Mouse (Mus musculus) heart, adult 18-20 months (tissue): ENCODE data around the gene Jak3. TPM values are rescaled to one million over a fixed set of nuclear protein-coding genes. Genes with fewer than 3 reads are reported as not detected.

Experiments used
- DNase-seq, 2 experiments: peaks; one replicate each; pipeline ENCODE4 v3.0.0; 2021 to 2022; ENCODE audit warnings: mixed read lengths in 1 of 2
- total RNA-seq, 2 experiments: library from RNA; stranded (reverse); gene quantifications; 2 replicates each; pipeline ENCODE4 v1.2.3; 2021

The Jak3 gene
- total RNA-seq, 2 experiments from 2014 or later, result 7.3 to 8.3 TPM

DNA sequence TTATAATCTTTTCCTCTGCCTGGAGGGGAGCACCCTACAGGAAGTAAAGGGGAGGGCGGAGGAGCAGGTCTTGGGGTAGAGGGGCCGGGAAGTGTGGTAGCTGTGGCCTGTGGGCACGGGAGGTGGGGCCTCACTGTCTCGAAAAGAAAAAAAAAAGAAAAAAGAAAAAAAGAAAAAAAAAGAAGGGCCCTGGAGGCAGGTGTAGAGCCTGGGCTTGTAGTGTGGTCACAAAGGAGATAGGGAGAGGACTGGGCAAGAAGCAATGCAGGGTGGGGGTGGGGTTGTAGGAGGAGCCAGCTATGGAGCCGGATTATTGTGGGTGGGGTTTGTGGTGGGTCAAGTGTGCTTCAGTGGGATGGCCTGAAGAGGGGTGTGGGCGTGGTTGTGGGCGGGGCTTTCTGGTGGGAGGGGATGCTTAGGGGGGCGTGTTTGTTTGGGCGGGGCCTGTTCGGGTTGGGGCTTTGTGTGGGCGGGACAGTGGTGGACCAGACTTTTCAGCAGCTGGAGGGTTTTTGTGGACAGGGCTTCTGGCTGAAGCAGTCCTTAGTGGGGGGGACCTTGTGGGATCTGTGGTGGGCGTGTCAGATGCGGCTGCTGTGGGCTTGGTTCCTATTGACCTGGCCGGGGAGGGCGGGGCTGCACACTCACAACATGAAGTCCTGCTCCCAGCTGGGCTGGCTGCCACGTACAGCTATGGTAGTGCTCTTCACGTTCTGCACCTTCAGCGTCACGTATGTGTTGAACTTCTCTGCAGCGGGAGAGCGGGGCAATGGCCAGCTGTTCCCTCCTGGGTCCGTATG lies 10.6 kb upstream of the Jak3 start:
- no peak for DNase-seq

DNA sequence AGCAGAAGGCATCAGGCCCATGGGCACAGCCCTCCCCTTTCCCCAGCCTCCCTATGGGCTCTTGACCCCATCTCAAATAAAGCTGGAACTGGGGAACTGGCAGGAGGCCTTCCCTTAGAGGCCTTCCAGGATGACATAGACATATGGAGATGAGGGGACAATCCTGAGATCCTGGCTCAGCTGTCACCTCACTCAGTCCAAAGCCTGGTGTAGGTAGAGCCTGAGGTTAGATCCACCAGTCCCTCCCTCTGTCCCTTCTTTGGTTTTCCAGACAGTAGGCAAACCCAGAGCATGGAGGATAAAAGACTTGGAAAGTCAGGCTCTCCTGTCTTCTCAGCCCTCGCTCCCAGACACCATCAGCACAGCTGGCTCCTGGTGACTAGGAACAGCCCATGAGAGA lies 9.2 kb upstream of the Jak3 start:
- no peak for DNase-seq

DNA sequence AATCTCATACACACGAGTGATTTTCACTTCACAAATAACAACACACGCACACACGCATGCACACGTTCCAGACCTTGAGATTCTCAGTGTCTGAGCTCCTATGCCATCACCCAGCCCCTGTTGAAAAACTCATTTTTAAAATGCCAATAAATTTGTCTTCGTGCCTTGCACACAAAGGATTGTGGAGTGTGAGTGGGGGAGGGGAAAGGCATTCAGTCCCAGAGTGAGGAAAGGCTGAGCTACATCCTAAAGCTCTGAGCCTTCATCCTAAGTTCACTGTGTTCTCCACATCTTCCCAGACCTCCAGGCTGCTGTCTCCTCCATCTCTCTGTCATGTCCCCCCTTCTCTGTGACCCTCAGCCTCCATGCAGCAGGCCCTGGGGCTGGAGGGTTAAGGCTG lies 8.8 kb upstream of the Jak3 start:
- no peak for DNase-seq

DNA sequence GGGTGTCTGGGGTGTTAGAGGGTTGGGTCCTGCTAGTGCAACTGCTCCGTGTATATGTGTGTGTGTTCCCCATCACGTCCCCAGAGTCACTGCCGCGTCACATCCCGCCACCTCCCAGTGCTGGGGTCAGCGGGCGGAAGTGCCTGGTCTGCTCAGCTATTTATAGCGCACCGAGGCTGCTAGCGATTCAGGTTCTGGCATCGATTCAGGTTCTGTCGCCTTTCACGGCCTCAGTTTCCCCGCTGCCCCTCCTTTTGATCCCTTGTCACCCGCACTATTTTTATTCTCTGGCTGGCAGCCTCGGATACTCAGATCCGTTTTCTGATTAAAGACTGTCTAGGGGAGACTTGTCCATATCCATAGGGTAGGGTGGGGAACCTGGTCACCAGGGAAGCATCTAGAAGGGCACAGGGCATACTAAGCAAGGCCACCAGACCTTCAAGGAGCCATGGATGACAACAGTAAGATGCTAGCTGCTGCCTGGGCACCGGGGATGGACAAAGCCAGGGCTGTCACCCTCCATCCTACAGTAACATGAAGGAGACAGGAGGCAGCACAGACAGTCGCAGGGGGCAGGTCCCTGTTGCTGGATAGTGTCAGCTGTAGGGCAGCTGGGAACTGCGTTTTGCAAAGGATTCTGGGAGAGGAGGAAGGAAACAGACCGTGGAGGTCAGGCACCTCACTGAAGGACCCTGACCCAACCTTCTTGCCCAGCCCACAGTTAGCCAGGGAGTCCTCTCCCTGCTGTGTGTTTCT lies 7.7 kb upstream of the Jak3 start:
- DNase-seq, result peak; percentile 51 to 59

DNA sequence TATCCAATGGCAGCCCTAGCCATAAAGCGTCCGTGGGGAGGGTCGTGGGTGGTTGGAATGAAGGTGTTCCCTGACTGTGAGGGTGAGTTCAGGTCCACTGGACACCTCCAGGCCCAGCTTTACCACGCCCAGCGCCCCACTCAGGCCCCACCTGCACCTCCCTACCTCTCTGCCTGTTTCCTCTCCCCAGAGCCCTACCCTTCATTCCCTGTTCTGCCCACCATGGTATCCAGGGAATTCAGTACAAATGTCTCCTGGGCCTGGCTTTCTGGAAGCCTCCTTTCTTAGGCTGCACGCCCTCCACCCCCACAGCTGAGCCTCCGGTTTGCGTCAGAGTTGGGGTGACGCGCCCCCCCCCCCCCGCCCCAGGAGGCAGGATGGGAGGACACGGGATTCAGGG lies 5.9 kb upstream of the Jak3 start:
- no peak for DNase-seq

DNA sequence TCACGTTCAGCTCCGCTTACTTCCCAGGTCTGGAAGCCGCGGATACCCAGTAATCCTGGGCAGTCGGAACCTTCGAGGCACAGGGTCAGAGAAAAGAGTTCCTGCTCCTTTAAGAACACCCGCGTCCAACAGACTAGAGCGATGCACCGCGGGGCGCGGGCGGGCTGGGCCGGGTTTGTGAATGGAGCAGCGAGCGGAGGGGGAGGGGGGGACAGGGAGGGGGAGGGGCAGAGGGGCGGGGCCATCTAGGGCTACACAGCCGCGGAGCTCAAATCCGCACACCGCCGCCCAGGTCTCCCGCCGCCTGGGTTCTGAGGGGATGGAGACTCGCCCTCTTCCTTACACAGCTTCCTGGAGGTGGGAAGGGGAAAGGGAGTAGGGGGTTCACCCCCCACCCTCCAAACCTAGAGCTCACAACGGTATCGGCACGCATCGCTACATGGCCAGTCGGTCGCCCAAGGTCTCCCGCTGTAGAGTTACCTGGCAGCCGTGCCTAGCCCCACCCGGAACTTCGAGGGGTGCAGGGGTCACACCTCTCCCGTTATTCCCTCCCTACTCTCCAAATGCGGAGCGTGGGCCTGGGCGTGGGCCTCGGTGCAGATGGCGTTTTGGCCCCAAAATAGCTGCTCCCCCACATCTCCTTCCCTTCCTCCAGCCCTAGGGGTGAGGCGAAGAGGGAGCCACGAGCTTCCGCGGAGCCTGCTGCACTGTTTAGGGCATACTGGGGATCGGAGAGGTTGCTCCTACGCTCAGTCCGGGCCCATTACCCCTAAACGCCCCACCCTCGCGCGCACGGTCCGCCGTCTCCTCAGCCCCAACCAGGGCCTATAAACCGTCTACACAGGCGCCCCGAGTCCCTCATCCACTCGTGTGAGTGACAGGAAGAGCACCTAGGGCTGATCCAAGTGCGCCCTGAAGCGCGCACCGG lies 5.2 kb upstream of the Jak3 start:
- no peak for DNase-seq

DNA sequence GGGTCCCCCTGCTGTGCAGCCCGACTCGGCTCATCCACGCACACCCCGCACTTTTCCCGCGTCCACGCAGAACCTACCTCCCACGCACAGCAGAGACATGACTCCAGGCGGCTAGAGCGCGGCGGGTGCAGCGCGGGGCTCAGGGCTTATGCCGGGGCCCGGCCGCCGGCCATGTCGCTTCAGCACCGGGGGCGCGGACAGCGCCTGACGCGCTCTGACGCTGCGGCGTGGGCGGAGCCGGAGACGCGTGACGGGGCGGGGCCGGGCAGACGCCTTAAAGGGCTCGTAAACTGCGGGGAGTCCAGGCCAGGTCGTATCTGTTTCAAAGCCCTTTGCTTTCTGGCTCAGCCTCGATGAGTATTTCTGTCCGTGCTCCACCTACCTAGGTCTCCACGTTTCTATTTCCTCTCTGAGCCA lies 4.5 kb upstream of the Jak3 start, which contains the start of gene Unc13a:
Unc13a (minus strand) TSS at position 209 of the 417 bp plus-strand sequence.
- peak; percentile 88 to 92 for DNase-seq

DNA sequence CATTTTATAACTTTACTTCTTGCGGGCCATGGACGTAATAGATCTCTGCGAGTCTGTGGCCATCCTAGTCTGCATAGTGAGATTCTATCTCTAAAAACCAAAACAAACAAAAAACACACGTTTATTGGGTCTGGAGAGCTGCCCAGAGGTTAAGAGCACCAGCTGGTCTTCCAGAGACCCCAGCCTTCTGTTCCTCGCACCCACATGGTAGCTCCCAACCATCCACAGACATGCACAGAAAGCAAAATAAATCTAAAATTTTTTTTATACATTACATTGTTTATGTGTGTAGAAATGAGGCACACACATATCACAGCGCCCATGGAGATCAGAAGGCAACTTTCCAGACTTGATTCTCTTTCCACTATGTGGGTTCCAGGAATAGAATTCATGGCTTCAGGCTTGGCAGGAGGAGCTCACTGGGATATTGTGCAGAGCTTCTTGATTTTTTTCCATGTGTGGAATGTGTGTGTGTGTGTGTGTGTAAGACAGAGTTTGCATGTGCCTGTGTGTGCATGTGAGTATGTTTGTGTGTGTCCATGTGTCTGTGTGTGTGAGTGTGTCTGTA lies 3.8 kb upstream of the Jak3 start:
- DNase-seq, result no peak

DNA sequence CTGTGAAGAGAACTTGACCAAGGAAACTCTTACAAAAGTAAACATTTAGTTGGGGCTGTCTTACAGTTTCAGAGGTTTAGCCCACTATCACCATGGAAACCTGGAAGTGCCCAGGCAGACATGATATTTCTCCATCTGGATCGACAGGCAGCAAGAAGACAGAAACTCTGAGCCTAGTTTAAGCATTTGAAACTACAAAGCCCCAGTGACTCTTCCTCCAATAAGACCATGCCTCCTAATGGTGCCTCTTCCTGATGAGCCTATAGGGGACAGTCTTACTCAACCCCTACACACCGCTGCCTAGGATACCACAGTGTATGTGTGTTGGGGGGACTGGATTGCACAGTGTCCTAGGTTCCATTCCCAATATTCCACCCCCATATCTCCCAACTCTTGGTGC lies 2.0 kb upstream of the Jak3 start:
- no peak for DNase-seq

DNA sequence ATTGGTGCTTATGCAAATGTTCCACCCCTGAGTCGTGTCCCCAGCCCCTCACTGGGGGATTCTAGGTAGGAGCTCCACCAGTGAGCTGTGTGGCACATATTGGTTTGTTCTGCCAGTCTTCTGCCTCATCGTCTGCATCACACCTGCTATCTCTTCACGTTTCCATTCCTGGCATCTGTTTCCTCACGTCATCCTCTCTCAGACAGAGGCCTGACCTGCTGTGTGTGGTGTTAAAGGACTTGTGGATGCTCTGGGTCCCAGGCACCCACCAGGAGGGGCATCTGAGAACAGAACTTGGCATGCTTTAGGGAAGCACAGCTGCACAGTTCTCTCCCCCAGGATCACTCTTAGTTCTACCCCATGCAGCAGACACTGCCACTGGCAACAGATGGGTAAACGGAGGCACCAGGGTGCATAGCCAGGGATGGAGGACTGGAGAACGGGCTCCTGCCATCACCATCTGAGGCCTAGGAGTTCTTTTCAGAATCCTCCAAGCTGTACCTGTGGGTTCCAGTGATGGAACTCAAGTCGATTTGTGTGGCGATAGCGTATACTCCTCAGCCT lies 558 bp upstream of the Jak3 start:
- DNase-seq, result no peak

DNA sequence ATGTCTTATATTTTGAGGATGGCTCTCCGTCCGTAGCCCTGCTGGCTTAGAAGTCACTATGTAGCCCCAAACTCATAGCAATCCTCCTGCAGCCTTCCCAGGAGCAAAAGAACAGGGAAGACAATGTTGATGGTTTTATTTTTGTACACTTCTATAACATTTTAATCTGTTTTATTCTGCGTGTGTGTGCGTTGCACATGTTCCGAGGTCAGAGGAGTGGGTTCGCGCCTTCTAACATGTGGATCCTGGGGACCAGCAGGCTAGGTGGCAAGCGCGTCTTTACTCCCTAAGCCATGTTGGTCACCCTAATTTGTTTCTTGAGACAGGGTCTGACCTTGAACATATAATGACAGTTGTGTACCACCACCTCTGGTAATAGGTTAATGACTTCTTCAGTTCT lies 707 bp downstream of the Jak3 start:
- DNase-seq, result peak in 1 of 2 experiments; percentile 41

DNA sequence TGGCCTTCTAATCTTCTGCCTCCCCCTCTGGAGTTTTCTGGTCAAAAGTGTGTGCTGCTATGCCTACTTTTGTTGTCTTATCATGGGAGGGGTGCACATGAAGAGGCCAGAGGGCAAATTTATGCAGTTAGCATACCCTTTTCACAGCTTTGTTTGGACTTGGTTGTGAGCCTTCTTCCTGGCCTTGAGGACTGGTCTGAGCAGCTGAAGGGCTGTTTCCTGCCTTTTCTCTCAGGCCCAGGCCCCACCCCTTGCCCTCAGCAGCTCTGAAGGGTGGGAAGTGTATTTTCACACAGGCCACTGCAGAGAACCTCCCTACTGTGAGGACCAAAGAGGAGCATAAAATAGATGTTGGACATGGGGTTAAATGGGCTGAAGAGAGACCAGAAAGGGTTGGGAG lies 1.5 kb downstream of the Jak3 start:
- DNase-seq, result peak; percentile 51 to 72

DNA sequence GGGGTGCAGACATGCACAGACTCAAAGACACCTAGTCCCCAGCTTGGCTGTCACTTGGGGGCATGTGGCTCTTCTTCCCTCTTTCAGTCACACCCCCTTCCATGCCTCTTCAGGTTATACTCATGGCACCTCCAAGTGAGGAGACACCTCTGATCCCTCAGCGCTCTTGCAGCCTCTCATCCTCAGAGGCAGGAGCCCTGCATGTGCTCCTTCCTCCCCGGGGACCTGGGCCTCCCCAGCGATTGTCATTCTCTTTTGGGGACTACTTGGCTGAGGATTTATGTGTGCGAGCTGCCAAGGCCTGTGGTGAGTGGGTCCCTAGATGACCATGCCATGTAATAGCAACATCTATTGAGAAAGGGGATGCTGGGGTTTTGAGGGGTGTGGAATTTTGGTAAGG lies 2.1 kb downstream of the Jak3 start:
- DNase-seq, result no peak

DNA sequence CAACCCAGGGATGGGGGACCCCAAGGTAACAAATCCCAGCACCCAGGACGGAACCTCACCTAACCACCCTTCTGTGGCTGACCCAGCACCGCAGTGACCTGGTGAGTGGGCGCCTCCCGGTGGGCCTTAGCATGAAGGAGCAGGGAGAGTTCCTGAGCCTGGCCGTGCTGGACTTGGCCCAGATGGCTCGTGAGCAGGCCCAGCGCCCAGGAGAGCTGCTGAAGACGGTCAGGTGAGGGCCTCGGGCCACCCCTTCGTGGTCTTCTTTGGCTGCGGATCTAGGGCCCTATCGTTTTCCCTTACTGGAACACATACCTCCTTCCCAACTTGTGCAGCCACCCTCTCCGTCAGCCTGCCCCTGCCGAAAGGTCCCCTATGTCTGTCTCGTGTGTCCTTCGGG lies 3.0 kb downstream of the Jak3 start:
- no peak for DNase-seq

DNA sequence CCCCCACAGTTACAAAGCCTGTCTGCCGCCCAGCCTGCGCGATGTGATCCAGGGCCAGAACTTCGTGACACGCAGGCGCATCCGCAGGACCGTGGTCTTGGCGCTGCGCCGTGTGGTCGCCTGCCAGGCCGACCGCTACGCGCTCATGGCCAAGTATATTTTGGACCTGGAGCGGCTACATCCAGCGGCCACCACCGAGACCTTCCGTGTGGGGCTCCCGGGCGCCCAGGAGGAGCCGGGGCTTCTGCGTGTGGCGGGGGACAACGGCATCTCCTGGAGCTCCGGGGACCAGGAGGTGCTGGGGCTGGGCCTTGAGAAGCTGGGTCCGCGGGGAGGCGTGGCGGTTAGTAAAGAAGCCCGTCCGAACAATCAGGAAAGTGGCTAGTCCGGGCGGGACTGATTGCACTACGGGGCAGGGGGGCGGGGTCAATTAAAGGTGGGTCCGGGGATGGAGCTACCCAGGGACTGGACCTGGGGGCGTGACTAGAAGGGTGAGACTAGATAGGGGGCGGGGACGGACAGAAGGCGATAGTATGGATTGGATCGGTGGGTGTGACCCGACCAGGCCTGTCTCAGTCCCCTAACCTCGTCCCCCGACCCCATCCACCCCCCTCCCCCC lies 3.6 kb downstream of the Jak3 start:
- peak; percentile 56 to 61 for DNase-seq

DNA sequence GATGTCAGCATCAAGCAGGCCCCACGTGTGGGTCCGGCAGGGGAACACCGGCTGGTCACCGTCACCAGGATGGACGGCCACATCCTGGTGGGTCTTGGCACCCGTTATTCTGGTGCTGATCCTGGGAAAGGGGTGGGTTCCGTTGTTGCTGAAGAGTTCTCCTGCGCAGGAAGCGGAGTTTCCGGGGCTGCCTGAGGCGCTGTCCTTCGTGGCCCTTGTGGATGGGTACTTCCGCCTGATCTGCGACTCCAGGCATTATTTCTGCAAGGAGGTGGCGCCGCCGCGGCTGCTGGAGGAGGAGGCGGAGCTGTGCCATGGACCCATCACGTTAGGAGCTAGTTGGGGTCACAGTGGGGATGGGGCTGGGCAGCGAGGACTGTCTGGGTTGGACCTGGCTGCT lies 4.4 kb downstream of the Jak3 start:
- peak in 1 of 2 experiments; percentile 9 for DNase-seq

DNA sequence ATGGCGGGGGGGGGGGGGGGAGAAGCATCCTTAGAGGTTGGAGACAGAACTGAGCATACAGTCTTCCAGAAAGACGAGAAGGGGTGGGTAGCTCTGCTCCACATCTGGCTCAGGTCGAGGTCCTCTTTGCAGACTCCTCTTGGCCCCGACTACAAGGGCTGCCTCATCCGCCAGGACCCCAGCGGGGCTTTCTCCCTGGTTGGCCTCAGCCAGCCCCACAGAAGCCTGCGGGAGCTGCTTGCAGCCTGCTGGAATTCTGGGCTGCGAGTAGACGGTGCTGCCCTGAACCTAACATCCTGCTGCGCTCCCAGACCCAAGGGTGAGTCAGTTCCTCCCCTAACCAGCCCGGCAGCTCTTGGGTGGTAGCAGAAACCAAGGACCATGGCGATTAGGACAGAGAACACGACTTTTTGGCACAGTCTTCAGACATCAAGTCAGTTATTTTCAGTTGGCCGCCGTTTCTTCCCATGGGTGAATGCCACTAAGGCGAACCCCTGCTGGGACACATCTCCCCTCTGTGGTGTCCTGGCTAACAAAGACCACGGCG lies 5.3 kb downstream of the Jak3 start:
- DNase-seq, result no peak

DNA sequence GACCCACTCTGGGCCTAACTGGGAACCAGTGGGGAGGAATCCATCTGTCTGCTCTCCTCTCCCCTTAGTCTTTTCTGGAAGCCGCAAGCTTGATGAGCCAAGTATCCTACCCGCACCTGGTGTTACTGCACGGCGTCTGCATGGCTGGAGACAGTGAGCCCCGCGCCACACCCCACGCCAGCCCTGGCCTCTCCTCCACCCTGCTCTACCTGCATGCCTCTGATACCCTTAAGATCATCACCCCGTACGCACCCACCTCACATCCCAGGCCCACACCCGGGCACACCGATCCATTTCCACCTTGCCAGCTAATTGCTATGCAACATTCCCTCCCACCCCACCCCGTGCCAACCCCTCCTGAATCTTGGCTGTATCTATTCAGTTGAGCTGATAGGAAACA lies 6.7 kb downstream of the Jak3 start:
- peak in 1 of 2 experiments; percentile 1 for DNase-seq

DNA sequence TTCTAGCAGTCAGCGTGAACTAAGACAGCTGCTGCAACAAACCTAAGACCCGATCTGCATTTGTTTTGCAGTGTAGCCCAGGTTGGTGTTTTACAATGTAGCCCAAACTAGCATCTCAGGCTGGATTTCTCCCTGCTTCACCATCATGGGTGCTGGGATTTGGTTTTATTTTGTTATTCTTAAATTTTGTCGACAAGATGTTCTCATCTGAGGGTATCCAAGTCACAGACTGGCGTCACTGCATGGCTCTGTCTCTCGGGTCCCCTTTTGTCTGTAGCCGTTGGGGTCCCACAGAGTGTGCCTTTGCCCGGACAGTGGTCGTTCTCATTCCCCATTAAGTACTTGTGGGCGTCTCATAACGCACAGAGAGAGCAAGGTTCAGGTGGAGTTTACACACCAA lies 8.6 kb downstream of the Jak3 start:
- no peak for DNase-seq

DNA sequence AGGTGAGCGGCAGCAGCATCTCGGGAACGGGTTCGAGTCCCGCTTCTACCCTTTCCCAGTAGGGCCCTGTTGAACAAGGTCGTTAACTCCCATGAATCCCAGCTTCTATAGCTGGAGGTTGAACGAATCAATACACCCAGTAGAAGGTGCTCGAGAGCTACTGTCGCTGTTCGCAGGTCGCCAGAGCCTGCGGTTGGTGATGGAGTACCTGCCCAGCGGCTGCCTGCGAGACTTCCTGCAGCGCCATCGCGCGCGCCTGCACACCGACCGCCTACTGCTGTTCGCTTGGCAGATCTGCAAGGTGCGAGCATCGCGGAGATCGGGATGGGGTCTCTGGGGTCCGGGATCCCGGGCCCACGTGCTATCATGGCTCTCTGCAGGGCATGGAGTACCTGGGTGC lies 9.5 kb downstream of the Jak3 start:
- peak in 1 of 2 experiments; percentile 1 for DNase-seq

DNA sequence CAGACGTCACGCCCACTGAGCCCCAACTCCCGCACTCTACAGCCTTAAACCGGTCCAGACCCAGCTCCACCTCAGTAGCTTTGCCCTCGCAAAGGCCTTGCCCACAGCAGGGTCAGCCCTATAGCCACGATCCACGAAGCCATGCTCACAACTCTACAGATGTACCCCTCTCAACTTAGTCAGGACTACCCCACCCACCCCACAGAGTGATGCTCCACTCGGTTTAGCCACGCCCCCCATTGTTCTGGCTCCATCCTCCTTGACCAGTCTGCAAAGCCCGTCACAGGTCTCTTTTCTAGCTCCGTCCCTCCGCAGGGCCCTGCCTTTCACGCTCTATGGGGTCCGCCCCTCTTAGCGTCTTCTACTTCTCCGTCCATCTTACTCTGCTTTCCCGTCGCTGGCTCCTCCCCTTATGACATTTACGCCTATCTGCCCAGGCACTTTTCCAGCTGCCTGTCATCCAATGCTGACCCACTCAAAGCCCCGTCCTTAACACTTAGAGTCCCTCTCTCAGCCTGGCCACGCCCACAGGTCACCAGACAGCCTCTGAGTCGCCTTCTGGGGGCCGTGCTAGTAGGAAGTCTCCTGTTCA lies 10.1 kb downstream of the Jak3 start:
- peak in 1 of 2 experiments; percentile 11 for DNase-seq
